Mouse (Mus musculus): ENCODE measurements around the gene Slc16a10.

DNA sequence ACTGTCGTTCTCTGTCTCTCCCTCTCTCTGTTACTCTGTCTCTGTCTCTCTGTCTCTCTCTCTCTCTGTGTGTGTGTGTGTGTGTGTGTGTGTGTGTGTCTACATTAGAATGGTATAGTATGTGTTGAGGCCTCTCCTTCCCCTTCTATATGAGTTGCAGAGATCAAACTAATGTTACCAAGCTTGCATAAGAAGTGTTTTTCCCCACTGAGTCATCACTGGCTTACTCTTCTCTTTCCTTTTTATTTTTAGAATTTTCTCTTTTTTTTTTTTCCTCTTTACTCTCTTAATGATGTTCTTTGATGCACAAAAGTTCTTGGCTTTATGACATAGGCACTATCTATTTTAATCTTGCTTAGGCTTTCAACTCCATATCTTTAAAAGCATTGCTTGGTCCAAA is 43.6 kb downstream of the Slc16a10 start:
- TF ChIP-seq CTCF (conservative IDR thresholded peaks at IDR 0.05; ENCODE audit: insufficient read depth, insufficient read length, low read depth, low read length), result no peak
- TF ChIP-seq POLR2A (IDR thresholded peaks at IDR 0.05; ENCODE audit: low read depth, low read length), result no peak

Data from kidney, adult 2 months (tissue).